Comparison of ENCODE assay signal across 8 mouse cellular contexts in genomic region chr17:23564368-23564715, GRCm38 (mm10). TPM values are rescaled to one million over a fixed set of nuclear protein-coding genes. Genes with fewer than 3 reads are reported as not detected.
DNase-seq lines count a peak whose midpoint lies in the region; ATAC-seq and TF ChIP-seq lines count a peak whose summit lies in the region.

No protein-coding gene starts in this region.

- no peaks in the 10 kb centered on the region for H3K27me3 ChIP-seq in heart, adult 2 months (ENCODE audit: control insufficient read depth, insufficient read depth, low read length)
- no peaks in the 10 kb centered on the region for H3K27me3 ChIP-seq in thymus, adult 2 months (ENCODE audit: control insufficient read depth, insufficient read depth, low read length)
- H3K27me3 ChIP-seq in liver, embryonic 12.5 days (replicated peaks): no peaks in the 10 kb centered on the region
- H3K27me3 ChIP-seq in stomach, postnatal 0 days (ENCODE audit: control insufficient read depth, insufficient read depth, low read length): no peaks in the 10 kb centered on the region

- H3K4me3 ChIP-seq in heart, adult 2 months: peak overlapping the region; percentile 86
- H3K4me3 ChIP-seq in thymus, adult 2 months (ENCODE audit: control insufficient read depth, insufficient read depth, low read length): peak overlapping the region; percentile 65
- H3K4me3 ChIP-seq in liver, embryonic 12.5 days: peak overlapping the region; percentile 85
- peak overlapping the region; percentile 75 for H3K4me3 ChIP-seq in stomach, postnatal 0 days (ENCODE audit: low read depth, low read length)

- no peak for TF ChIP-seq POLR2A in heart, adult 2 months (IDR thresholded peaks at IDR 0.05; ENCODE audit: insufficient read depth, low read depth, low read length)
- no peak for TF ChIP-seq POLR2A in thymus, adult 2 months (IDR thresholded peaks at IDR 0.05; ENCODE audit: control insufficient read depth, extremely low read depth, insufficient read depth, low read length, poor library complexity)

- no peaks in the 10 kb centered on the region for H3K79me2 ChIP-seq in heart, adult 2 months (replicated peaks; ENCODE audit: control insufficient read depth, insufficient read depth, low read length)

- under 1% methylated on average over 8 of the region's 8 CpGs for WGBS in heart, adult 2 months
- under 1% methylated on average over 8 of the region's 8 CpGs for WGBS in thymus, adult 2 months
- WGBS in liver, embryonic 12.5 days (ENCODE audit: insufficient replicate concordance): 1% methylated on average over 8 of the region's 8 CpGs
- 4% methylated on average over 8 of the region's 8 CpGs for WGBS in stomach, postnatal 0 days

- H3K27ac ChIP-seq in heart, adult 2 months: peak overlapping the region; percentile 97
- H3K27ac ChIP-seq in thymus, adult 2 months (ENCODE audit: control insufficient read depth, insufficient read depth, low read length): peak overlapping the region; percentile 83
- peak overlapping the region; percentile 96 for H3K27ac ChIP-seq in liver, embryonic 12.5 days
- peak overlapping the region; percentile 98 for H3K27ac ChIP-seq in stomach, postnatal 0 days (replicated peaks)

- intact Hi-C loops in heart, adult 2 months (cut with DNase I): loop anchor here (1.0 to 10.0 kb wide), 2 partner anchors 35 to 370 kb away; partner anchors contain the start of genes Zfp13 and Zfp40

- no peaks in the 10 kb centered on the region for H3K9me3 ChIP-seq in liver, embryonic 12.5 days (replicated peaks)
- no peaks in the 10 kb centered on the region for H3K9me3 ChIP-seq in stomach, postnatal 0 days (ENCODE audit: control insufficient read depth, low read length)

- no peak for TF ChIP-seq EP300 in heart, adult 2 months (IDR thresholded peaks at IDR 0.05; ENCODE audit: insufficient read depth, low read depth, low read length)
- TF ChIP-seq EP300 in stomach, postnatal 0 days (optimal IDR thresholded peaks at IDR 0.05): no peak

- peak overlapping the region; percentile 80 for H3K4me2 ChIP-seq in liver, embryonic 12.5 days
- H3K4me2 ChIP-seq in stomach, postnatal 0 days (replicated peaks; ENCODE audit: low read depth): peak overlapping the region; percentile 68

- peak; percentile 88 for ATAC-seq in liver, embryonic 12.5 days
- peak; percentile 79 for ATAC-seq in stomach, postnatal 0 days (ENCODE audit: low FRiP score, low TSS enrichment)

- TF ChIP-seq CTCF in heart, adult 2 months (IDR thresholded peaks at IDR 0.05): no peak
- TF ChIP-seq CTCF in thymus, adult 2 months (IDR thresholded peaks at IDR 0.05; ENCODE audit: borderline replicate concordance, control insufficient read depth, extremely low read depth, insufficient read depth, low read length, poor library complexity): no peak
- TF ChIP-seq CTCF in stomach, postnatal 0 days (IDR thresholded peaks at IDR 0.05; ENCODE audit: low read depth): no peak

- no peaks in the 10 kb centered on the region for H3K36me3 ChIP-seq in heart, adult 2 months (ENCODE audit: control insufficient read depth, insufficient read depth, low read length)
- H3K36me3 ChIP-seq in thymus, adult 2 months (ENCODE audit: control insufficient read depth, insufficient read depth, low read length): no peaks in the 10 kb centered on the region; the same call in 1 of the 2 replicates
- H3K36me3 ChIP-seq in liver, embryonic 12.5 days: peaks cover 26% of the 10 kb centered on the region
- H3K36me3 ChIP-seq in stomach, postnatal 0 days (ENCODE audit: control insufficient read depth, insufficient read depth, low read length): no peaks in the 10 kb centered on the region

- H3K9ac ChIP-seq in heart, adult 2 months (ENCODE audit: low read depth, low read length): peak overlapping the region; percentile 72
- H3K9ac ChIP-seq in liver, embryonic 12.5 days: peak overlapping the region; percentile 92
- H3K9ac ChIP-seq in stomach, postnatal 0 days (ENCODE audit: low read length): peak overlapping the region; percentile 91

- DNase-seq in heart, adult 2 months: no peak
- no peak for DNase-seq in heart, adult 8-10 months (ENCODE audit: low spot score)
- no peak for DNase-seq in thymus, adult 2 months
- DNase-seq in thymus, postnatal 14 days: no peak
- DNase-seq in stomach, postnatal 0 days (ENCODE audit: low spot score): no peak
- no peak for DNase-seq in gastrocnemius, adult 18-20 months (ENCODE audit: low spot score)
- no peak for DNase-seq in retina, postnatal 1 day

- peaks cover 4% of the 10 kb centered on the region for H3K4me1 ChIP-seq in heart, adult 2 months (ENCODE audit: control insufficient read depth, insufficient read depth, low read length)
- peaks cover 4% of the 10 kb centered on the region for H3K4me1 ChIP-seq in thymus, adult 2 months (replicated peaks; ENCODE audit: control insufficient read depth, insufficient read depth, low read length)
- peaks cover 20% of the 10 kb centered on the region for H3K4me1 ChIP-seq in liver, embryonic 12.5 days
- H3K4me1 ChIP-seq in stomach, postnatal 0 days (replicated peaks; ENCODE audit: control insufficient read depth, insufficient read depth): no peaks in the 10 kb centered on the region

RNA-seq across cellular contexts. Expression of gene Zfp213, which starts 0.3 kb away (rescaled TPM):
- 1 to 10 TPM; 5.5 to 6.2 TPM for total RNA-seq in heart, adult 2 months (2021)
- polyA plus RNA-seq in heart, adult 2 months (2012; rRNA removed): 8.7 and 9.8 TPM in 2 replicates
- total RNA-seq in heart, adult 8-10 months (2022): 1 to 10 TPM; 4.9 to 6.5 (median 5.8) TPM
- 23.5 and 24.4 TPM in 2 replicates for polyA plus RNA-seq in thymus, adult 2 months (2012; rRNA removed)
- polyA plus RNA-seq in liver, embryonic 12.5 days (2016; fragmentation: Nextera tagmentation; extraction: Ambion mirVana): 8.3 and 9.1 TPM in 2 replicates
- polyA plus RNA-seq in stomach, postnatal 0 days (2015; fragmentation: Nextera tagmentation; extraction: Ambion mirVana): 8.9 and 9.2 TPM in 2 replicates
- 1 to 10 TPM; 2.1 to 2.8 TPM for total RNA-seq in gastrocnemius, adult 18-20 months (2021)

RNA-seq across cellular contexts. Expression of gene Zfp13, which starts 34.9 kb away (rescaled TPM):
- total RNA-seq in heart, adult 2 months (2021): 1 to 10 TPM; 2.2 to 2.8 TPM
- polyA plus RNA-seq in heart, adult 2 months (2012; rRNA removed): 3.2 and 3.6 TPM in 2 replicates
- 1 to 10 TPM; 1.9 to 5.9 (median 4.4) TPM for total RNA-seq in heart, adult 8-10 months (2022)
- polyA plus RNA-seq in thymus, adult 2 months (2012; rRNA removed): 2.5 and 3.0 TPM in 2 replicates
- polyA plus RNA-seq in liver, embryonic 12.5 days (2016; fragmentation: Nextera tagmentation; extraction: Ambion mirVana): 2.8 and 2.9 TPM in 2 replicates
- polyA plus RNA-seq in stomach, postnatal 0 days (2015; fragmentation: Nextera tagmentation; extraction: Ambion mirVana): 4.0 and 5.7 TPM in 2 replicates
- 1 to 10 TPM; 2.5 to 2.9 TPM for total RNA-seq in gastrocnemius, adult 18-20 months (2021)

RNA-seq across cellular contexts. Expression of gene Zscan10, which starts 36.3 kb away (rescaled TPM):
- total RNA-seq in heart, adult 2 months (2021): not detected
- not detected in 2 replicates for polyA plus RNA-seq in heart, adult 2 months (2012; rRNA removed)
- total RNA-seq in heart, adult 8-10 months (2022): not detected
- 0.18 and 0.20 TPM in 2 replicates for polyA plus RNA-seq in thymus, adult 2 months (2012; rRNA removed)
- not detected in 2 replicates for polyA plus RNA-seq in liver, embryonic 12.5 days (2016; fragmentation: Nextera tagmentation; extraction: Ambion mirVana)
- 0.05 TPM in 1 of 2 replicates, not detected in the other for polyA plus RNA-seq in stomach, postnatal 0 days (2015; fragmentation: Nextera tagmentation; extraction: Ambion mirVana)
- total RNA-seq in gastrocnemius, adult 18-20 months (2021): not detected
